ENCODE assay signal across 8 mouse cellular contexts in the genomic region with DNA sequence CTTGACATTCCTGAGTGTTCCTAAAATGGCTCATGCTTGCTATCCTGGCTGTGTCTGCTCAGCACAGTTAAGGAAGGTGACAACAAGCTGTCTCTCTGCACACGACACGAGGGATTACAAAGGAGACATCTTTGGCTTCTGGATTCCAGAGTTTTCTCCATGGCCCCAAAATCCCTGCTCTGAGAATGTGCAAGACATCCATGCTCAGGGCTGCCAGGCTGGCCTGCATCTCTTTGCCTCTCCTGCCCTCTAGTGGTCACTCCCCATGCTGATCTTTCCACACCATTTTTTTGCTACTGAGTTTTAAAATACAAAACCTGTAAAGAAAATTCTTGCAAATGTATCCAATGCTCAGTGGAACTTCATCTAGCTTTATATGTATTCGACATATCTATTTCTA. TPM values are rescaled to one million over a fixed set of nuclear protein-coding genes. Genes with fewer than 3 reads are reported as not detected.
DNase-seq lines count a peak whose midpoint lies in the region; ATAC-seq and TF ChIP-seq lines count a peak whose summit lies in the region.

No protein-coding gene starts in this region.

- peak; percentile 75 for DNase-seq in CH12.LX (ENCODE audit: extremely low read depth)
- peak; percentile 40 to 46 for DNase-seq in adrenal gland, postnatal 4 days (ENCODE audit: low spot score in 2 of 2)
- DNase-seq in heart, postnatal 0 days (ENCODE audit: low spot score): peak; percentile 54
- peak; percentile 81 to 91 for DNase-seq in layer of hippocampus, adult 2 months (ENCODE audit: low spot score in 2 of 2)
- peak; percentile 86 for DNase-seq in lung, postnatal 14 days
- DNase-seq in right cerebral cortex, adult 2 months (ENCODE audit: low spot score in 2 of 2): peak; percentile 91 to 92
- DNase-seq in urinary bladder, postnatal 14 days (ENCODE audit: low spot score): peak; percentile 82

- H3K9ac ChIP-seq in CH12.LX (ENCODE audit: insufficient read depth, low read depth): no peak overlapping the region
- H3K9ac ChIP-seq in heart, postnatal 0 days (replicated peaks; ENCODE audit: low read depth, low read length): no peak overlapping the region

- no peak overlapping the region for H3K27ac ChIP-seq in CH12.LX (ENCODE audit: insufficient read depth, low read depth)
- no peak overlapping the region for H3K27ac ChIP-seq in embryonic fibroblast, embryonic 13.5 days (ENCODE audit: insufficient read depth, low read length)
- H3K27ac ChIP-seq in heart, postnatal 0 days (ENCODE audit: low read depth): no peak overlapping the region
- H3K27ac ChIP-seq in layer of hippocampus, adult 2 months: no peak overlapping the region

- no peak overlapping the region for H3K4me2 ChIP-seq in CH12.LX (ENCODE audit: insufficient read depth, low read depth, poor library complexity, severe bottlenecking)
- no peak overlapping the region for H3K4me2 ChIP-seq in heart, postnatal 0 days (ENCODE audit: low read depth, low read length)

- TF ChIP-seq RAD21 in CH12.LX (IDR thresholded peaks at IDR 0.05; ENCODE audit: low read depth, low read length): peak; percentile 97

- H3K4me1 ChIP-seq in CH12.LX (ENCODE audit: control insufficient read depth in 1 of 2, insufficient read depth in 2 of 2): peaks cover 4 to 27% of the 10 kb centered on the region in 2 experiments; a peak in 3 of 4 replicates
- H3K4me1 ChIP-seq in embryonic fibroblast, embryonic 13.5 days (ENCODE audit: control insufficient read depth, insufficient read depth, low read length): peaks cover 3% of the 10 kb centered on the region; the same call in 1 of the 2 replicates
- 0 out of 2 replicates have a peak, but pooled peaks cover 5% of the 10 kb centered on the region for H3K4me1 ChIP-seq in heart, postnatal 0 days (ENCODE audit: control insufficient read depth, insufficient read depth)

- under 1% methylated on average over 3 of the region's 3 CpGs for WGBS in heart, postnatal 0 days

- TF ChIP-seq POLR2A in CH12.LX (IDR thresholded peaks at IDR 0.05; ENCODE audit: low read depth, low read length): no peak
- no peak for TF ChIP-seq POLR2A in embryonic fibroblast, embryonic 13.5 days (IDR thresholded peaks at IDR 0.05; ENCODE audit: low read depth, low read length)

- TF ChIP-seq EP300 in CH12.LX (IDR thresholded peaks at IDR 0.05; ENCODE audit: low read length): no peak
- TF ChIP-seq EP300 in heart, postnatal 0 days (IDR thresholded peaks at IDR 0.05; ENCODE audit: low read depth): no peak

- no peaks in the 10 kb centered on the region for H3K9me3 ChIP-seq in CH12.LX (replicated peaks; ENCODE audit: low read length)
- no peaks in the 10 kb centered on the region for H3K9me3 ChIP-seq in heart, postnatal 0 days (replicated peaks; ENCODE audit: control insufficient read depth, low read length)

- dilution Hi-C loops in CH12.LX (cut with MboI; ENCODE audit: extremely low pct_ligation_motif_present, extremely low pct_unique_long_range_greater_than_20kb, low sequenced_read_pairs): no loop called here

- no peaks in the 10 kb centered on the region for H3K27me3 ChIP-seq in CH12.LX (replicated peaks)
- H3K27me3 ChIP-seq in heart, postnatal 0 days (ENCODE audit: control insufficient read depth, insufficient read depth, low read length): no peaks in the 10 kb centered on the region

- no peaks in the 10 kb centered on the region for H3K79me2 ChIP-seq in CH12.LX (replicated peaks; ENCODE audit: control insufficient read depth, extremely low read depth, insufficient read depth, poor library complexity, severe bottlenecking)

- no peaks in the 10 kb centered on the region for H3K36me3 ChIP-seq in CH12.LX (replicated peaks in 1 of 2; ENCODE audit: control insufficient read depth in 1 of 2, insufficient read depth in 1 of 2, low read length in 1 of 2)
- no peaks in the 10 kb centered on the region for H3K36me3 ChIP-seq in heart, postnatal 0 days (replicated peaks; ENCODE audit: control insufficient read depth, insufficient read depth, low read length)

- in situ Hi-C loops in CH12.LX (cut with MboI; ENCODE audit: low pct_ligation_motif_present, low pct_unique_long_range_greater_than_20kb, low sequenced_read_pairs): loop anchor here (25.0 kb wide), 1 partner anchor 781 kb away; no protein-coding TSS in a partner anchor

- TF ChIP-seq CTCF in CH12.LX (conservative IDR thresholded peaks at IDR 0.05 in 1 of 2, IDR thresholded peaks at IDR 0.05 in 1 of 2; ENCODE audit: low read depth in 2 of 2, low read length in 2 of 2): peak; percentile 80 to 89
- peak; percentile 95 for TF ChIP-seq CTCF in embryonic fibroblast, embryonic 13.5 days (IDR thresholded peaks at IDR 0.05; ENCODE audit: borderline replicate concordance, insufficient read depth, low read length)
- TF ChIP-seq CTCF in heart, postnatal 0 days (IDR thresholded peaks at IDR 0.05; ENCODE audit: low read depth): peak; percentile 91
- TF ChIP-seq CTCF in layer of hippocampus, adult 2 months (conservative IDR thresholded peaks at IDR 0.05): peak; percentile 96

- ATAC-seq in heart, postnatal 0 days (ENCODE audit: insufficient read depth, low read depth): no peak

- H3K4me3 ChIP-seq in CH12.LX (replicated peaks in 1 of 3; ENCODE audit: low read depth in 2 of 3, low read length in 2 of 3, poor library complexity in 1 of 3): no peak overlapping the region
- no peak overlapping the region for H3K4me3 ChIP-seq in embryonic fibroblast, embryonic 13.5 days (ENCODE audit: insufficient read depth, low read length)
- no peak overlapping the region for H3K4me3 ChIP-seq in heart, postnatal 0 days (ENCODE audit: low read depth, low read length)
- H3K4me3 ChIP-seq in layer of hippocampus, adult 2 months: no peak overlapping the region

TF ChIP-seq in CH12.LX, 34 proteins besides CTCF, POLR2A, EP300 and RAD21:
- TF ChIP-seq ZKSCAN1 (IDR thresholded peaks at IDR 0.05; ENCODE audit: borderline replicate concordance, low read depth, low read length): no peak
- no peak for TF ChIP-seq E2F4 (IDR thresholded peaks at IDR 0.05; ENCODE audit: insufficient replicate concordance, low read depth, low read length)
- no peak for TF ChIP-seq USF1 (IDR thresholded peaks at IDR 0.05; ENCODE audit: low read depth, low read length)
- peak; percentile 39 for TF ChIP-seq ZC3H11A (IDR thresholded peaks at IDR 0.05; ENCODE audit: low read depth, low read length)
- no peak for TF ChIP-seq TCF12 (IDR thresholded peaks at IDR 0.05; ENCODE audit: low read depth, low read length)
- no peak for TF ChIP-seq ELF1 (IDR thresholded peaks at IDR 0.05; ENCODE audit: low read depth, low read length)
- TF ChIP-seq IRF4 (IDR thresholded peaks at IDR 0.05; ENCODE audit: low read depth, low read length): peak; percentile 23; the same call in 1 of the 2 replicates
- TF ChIP-seq NRF1 (IDR thresholded peaks at IDR 0.05; ENCODE audit: low read depth, low read length): no peak
- TF ChIP-seq ZMIZ1 (IDR thresholded peaks at IDR 0.05; ENCODE audit: low read depth, low read length): no peak
- no peak for TF ChIP-seq MEF2A (IDR thresholded peaks at IDR 0.05; ENCODE audit: borderline replicate concordance, low read depth, low read length)
- no peak for TF ChIP-seq ETS1 (conservative IDR thresholded peaks at IDR 0.05; ENCODE audit: low read depth, low read length)
- no peak for TF ChIP-seq USF2 (conservative IDR thresholded peaks at IDR 0.05; ENCODE audit: low read depth, low read length)
- TF ChIP-seq CHD2 (IDR thresholded peaks at IDR 0.05; ENCODE audit: low read length): no peak
- TF ChIP-seq TBP (conservative IDR thresholded peaks at IDR 0.05; ENCODE audit: low read depth, low read length): no peak
- TF ChIP-seq ZNF384 (IDR thresholded peaks at IDR 0.05; ENCODE audit: low read depth, low read length): peak; percentile 76
- peak; percentile 73 for TF ChIP-seq SMC3 (IDR thresholded peaks at IDR 0.05; ENCODE audit: low read depth, low read length)

RNA-seq across cellular contexts. Expression of a gene that starts 23.5 kb away (rescaled TPM):
- total RNA-seq in CH12.LX (2012; rRNA removed): not detected in 2 replicates
- not detected in 2 replicates for total RNA-seq in CH12.LX (2014; rRNA removed)
- not detected in 2 replicates for polyA plus RNA-seq in CH12.LX (2012; ENCODE audit: insufficient read length, low read depth)
- not detected for total RNA-seq in adrenal gland, postnatal 4 days (2021)
- not detected in 2 replicates for polyA plus RNA-seq in embryonic fibroblast, embryonic 13.5 days (2011; ENCODE audit: insufficient read length, low read depth, missing spikeins)
- total RNA-seq in heart, postnatal 0 days (2014; rRNA removed; ENCODE audit: low replicate concordance): not detected in 2 replicates
- 0.12 and 0.56 TPM in 2 replicates for polyA plus RNA-seq in heart, postnatal 0 days (2015; fragmentation: Nextera tagmentation; extraction: Ambion mirVana)
- total RNA-seq in layer of hippocampus, adult 2 months (2021): 1 to 10 TPM; 1.7 to 2.4 TPM

RNA-seq across cellular contexts. Expression of a gene that starts 34.4 kb away (rescaled TPM):
- total RNA-seq in CH12.LX (2012; rRNA removed) (15.1 and 17.2 TPM in 2 replicates), CH12.LX (2014; rRNA removed) (11.8 and 12.7 TPM in 2 replicates)
- polyA plus RNA-seq in CH12.LX (2012; ENCODE audit: insufficient read length, low read depth): 52.5 and 188 TPM in 2 replicates
- total RNA-seq in adrenal gland, postnatal 4 days (2021): 10 to 100 TPM; 65.3 to 83.3 TPM
- polyA plus RNA-seq in embryonic fibroblast, embryonic 13.5 days (2011; ENCODE audit: insufficient read length, low read depth, missing spikeins): 83.6 and 95.9 TPM in 2 replicates
- 38.9 and 55.6 TPM in 2 replicates for total RNA-seq in heart, postnatal 0 days (2014; rRNA removed; ENCODE audit: low replicate concordance)
- polyA plus RNA-seq in heart, postnatal 0 days (2015; fragmentation: Nextera tagmentation; extraction: Ambion mirVana): 40.6 and 44.1 TPM in 2 replicates
- total RNA-seq in layer of hippocampus, adult 2 months (2021): 100 to 1,000 TPM; 254 to 256 TPM
